Mouse (Mus musculus) liver, embryonic 14.5 days (tissue): ENCODE results near the gene Blcap.

ENCODE experiments used
- CTCF ChIP-seq: IDR thresholded peaks from 2 replicates; pipeline ENCODE4 v1.5.1; 2016; ENCODE audit warnings: antibody characterized with exemption, low read depth, control low read depth
- EP300 ChIP-seq: IDR thresholded peaks from 2 replicates; pipeline ENCODE4 v1.6.1; 2016; ENCODE audit warnings: antibody characterized with exemption, low read depth

DNA sequence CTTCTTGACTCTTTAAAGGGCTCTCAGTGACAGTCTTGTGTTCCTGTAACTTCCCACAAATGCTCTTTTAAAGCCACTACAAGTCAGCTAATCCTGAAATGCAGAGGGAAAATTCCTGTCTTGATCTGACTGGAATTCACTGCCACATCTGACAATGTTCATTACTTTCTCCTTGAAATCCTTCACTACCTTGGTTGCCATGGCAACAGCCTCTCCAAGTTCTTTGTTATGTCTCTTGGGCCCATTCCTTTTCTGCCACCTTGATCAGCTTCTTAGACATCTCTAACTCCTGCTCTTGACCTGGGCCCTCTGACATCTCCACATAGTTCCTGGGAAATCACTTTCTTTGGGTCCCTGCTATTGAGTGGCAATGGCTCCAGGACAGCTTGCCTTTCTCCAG is 24.4 kb downstream of the Blcap start:
- no peak for TF ChIP-seq CTCF
- TF ChIP-seq EP300 = no peak
